Mouse (Mus musculus): ENCODE data around the gene Ube2v1.

DNA sequence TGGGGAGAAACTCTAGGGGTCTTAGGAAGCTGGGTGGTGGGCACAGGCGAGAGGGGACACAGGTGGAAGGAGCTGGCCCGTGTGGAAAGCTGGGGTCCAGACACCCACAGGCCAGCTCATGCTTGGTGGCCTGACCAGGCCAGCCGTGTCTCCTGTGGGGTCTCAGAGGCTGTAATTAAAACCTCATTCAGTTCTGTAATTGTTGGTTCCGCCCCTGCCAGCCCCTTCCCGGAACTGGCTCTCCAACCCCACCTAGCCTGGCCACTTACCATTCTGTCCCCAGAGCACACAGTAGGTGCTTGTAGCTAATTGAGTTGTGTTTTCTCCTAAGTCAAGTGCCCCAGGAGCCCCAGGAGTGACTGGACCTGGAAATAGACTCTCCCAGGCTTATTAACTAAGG, 32.7 kb downstream of the Ube2v1 start:
- no peak for TF ChIP-seq ZC3H11A (IDR thresholded peaks at IDR 0.05; ENCODE audit: borderline replicate concordance, low read depth, low read length)
- no peak for TF ChIP-seq HCFC1 (IDR thresholded peaks at IDR 0.05; ENCODE audit: borderline replicate concordance, insufficient read depth, low read length)
